Mouse (Mus musculus): ENCODE measurements at regions not wholly inside any gene's neighbourhood (a gene's known extent, or its start where the extent isn't known, plus 50 kb on each side); places are given as distances from the start of the nearest gene placed in this dataset.
A peak's percentile ranks its signal among the peaks of the same experiment; 100 is the strongest.

DNA sequence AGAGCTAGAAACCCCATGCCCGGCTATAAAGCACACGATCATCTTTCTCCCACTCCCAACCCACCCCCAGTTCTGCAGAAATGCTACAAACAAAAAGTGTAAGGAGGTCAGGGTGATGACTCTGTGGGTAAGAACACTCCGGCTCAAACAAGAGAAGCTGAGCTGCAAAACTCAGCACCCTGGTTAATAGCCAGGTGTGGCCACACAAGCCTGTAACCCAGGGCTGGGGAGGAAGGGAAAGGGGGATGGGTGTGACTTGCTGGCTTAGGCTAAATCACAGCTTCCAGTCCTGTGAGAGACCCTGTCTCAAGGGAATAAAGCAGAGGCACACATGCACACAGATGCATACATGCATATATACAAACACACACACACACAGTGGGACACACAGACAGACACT, 96.6 kb upstream of the Klf3 start:
- 84% methylated on average over 3 of the region's 3 CpGs for WGBS
- no peak overlapping the region for H3K4me2 ChIP-seq (ENCODE audit: low read depth)
- DNase-seq (no peak), ATAC-seq (no peak)
- no peaks in the 10 kb centered on the region for H3K27me3 ChIP-seq (ENCODE audit: insufficient read depth, low read length)
- TF ChIP-seq CTCF (IDR thresholded peaks at IDR 0.05; ENCODE audit: low read depth): no peak
- no peaks in the 10 kb centered on the region for H3K36me3 ChIP-seq (ENCODE audit: insufficient read depth)
- no peaks in the 10 kb centered on the region for H3K9me3 ChIP-seq (ENCODE audit: low read length)
- H3K9ac ChIP-seq: no peak overlapping the region
- H3K27ac ChIP-seq (ENCODE audit: low read depth, low read length): no peak overlapping the region
- no peak overlapping the region for H3K4me3 ChIP-seq (ENCODE audit: low read depth, low read length)
- peaks cover 14% of the 10 kb centered on the region for H3K4me1 ChIP-seq (ENCODE audit: insufficient read depth)

GRCm38 (mm10) chr5:64709146-64709545, 94.0 kb upstream of the Klf3 start:
- no peaks in the 10 kb centered on the region for H3K27me3 ChIP-seq (ENCODE audit: insufficient read depth, low read length)
- no peak overlapping the region for H3K4me2 ChIP-seq (ENCODE audit: low read depth)
- H3K36me3 ChIP-seq (ENCODE audit: insufficient read depth): no peaks in the 10 kb centered on the region
- no peak overlapping the region for H3K4me3 ChIP-seq (ENCODE audit: low read depth, low read length)
- no peaks in the 10 kb centered on the region for H3K9me3 ChIP-seq (ENCODE audit: low read length)
- no peak overlapping the region for H3K9ac ChIP-seq
- H3K4me1 ChIP-seq (ENCODE audit: insufficient read depth): no peaks in the 10 kb centered on the region
- no peak for TF ChIP-seq CTCF (IDR thresholded peaks at IDR 0.05; ENCODE audit: low read depth)
- no peak overlapping the region for H3K27ac ChIP-seq (ENCODE audit: low read depth, low read length)
- no peak for ATAC-seq
- DNase-seq: peak; percentile 17
- WGBS: 16% methylated on average over 4 of the region's 4 CpGs

GRCm38 (mm10) chr5:64710236-64710635, 93.0 kb upstream of the Klf3 start:
- no peak for TF ChIP-seq CTCF (IDR thresholded peaks at IDR 0.05; ENCODE audit: low read depth)
- Histone ChIP-seq H3K4me1 (ENCODE audit: insufficient read depth) (no peaks in the 10 kb centered on the region), H3K4me3 (ENCODE audit: low read depth, low read length) (no peak overlapping the region), H3K27me3 (ENCODE audit: insufficient read depth, low read length) (no peaks in the 10 kb centered on the region), H3K9me3 (ENCODE audit: low read length) (no peaks in the 10 kb centered on the region), H3K4me2 (ENCODE audit: low read depth) (no peak overlapping the region), H3K27ac (ENCODE audit: low read depth, low read length) (no peak overlapping the region), H3K36me3 (ENCODE audit: insufficient read depth) (no peaks in the 10 kb centered on the region), H3K9ac (no peak overlapping the region)
- ATAC-seq (no peak), DNase-seq (no peak)
- WGBS: 76% methylated on average over 3 of the region's 3 CpGs

GRCm38 (mm10) chr5:64710968-64711367, 92.2 kb upstream of the Klf3 start:
- no peak overlapping the region for H3K4me3 ChIP-seq (ENCODE audit: low read depth, low read length)
- DNase-seq (no peak), ATAC-seq (no peak)
- no peak overlapping the region for H3K27ac ChIP-seq (ENCODE audit: low read depth, low read length)
- no peaks in the 10 kb centered on the region for H3K36me3 ChIP-seq (ENCODE audit: insufficient read depth)
- no peak overlapping the region for H3K4me2 ChIP-seq (ENCODE audit: low read depth)
- H3K27me3 ChIP-seq (ENCODE audit: insufficient read depth, low read length): no peaks in the 10 kb centered on the region
- WGBS: 96% methylated on average over 4 of the region's 4 CpGs
- H3K9me3 ChIP-seq (ENCODE audit: low read length): no peaks in the 10 kb centered on the region
- H3K9ac ChIP-seq: no peak overlapping the region
- no peaks in the 10 kb centered on the region for H3K4me1 ChIP-seq (ENCODE audit: insufficient read depth)
- TF ChIP-seq CTCF (IDR thresholded peaks at IDR 0.05; ENCODE audit: low read depth): no peak

GRCm38 (mm10) chr5:64714221-64714653, 89.0 kb upstream of the Klf3 start:
- Histone ChIP-seq H3K4me3 (ENCODE audit: low read depth, low read length) (no peak overlapping the region), H3K4me2 (ENCODE audit: low read depth) (no peak overlapping the region), H3K9me3 (ENCODE audit: low read length) (no peaks in the 10 kb centered on the region), H3K4me1 (ENCODE audit: insufficient read depth) (no peaks in the 10 kb centered on the region), H3K36me3 (ENCODE audit: insufficient read depth) (no peaks in the 10 kb centered on the region), H3K27me3 (ENCODE audit: insufficient read depth, low read length) (no peaks in the 10 kb centered on the region), H3K27ac (ENCODE audit: low read depth, low read length) (no peak overlapping the region), H3K9ac (no peak overlapping the region)
- 27% methylated on average over 10 of the region's 10 CpGs for WGBS
- TF ChIP-seq CTCF (IDR thresholded peaks at IDR 0.05; ENCODE audit: low read depth): no peak
- DNase-seq (no peak), ATAC-seq (peak; percentile 58)

DNA sequence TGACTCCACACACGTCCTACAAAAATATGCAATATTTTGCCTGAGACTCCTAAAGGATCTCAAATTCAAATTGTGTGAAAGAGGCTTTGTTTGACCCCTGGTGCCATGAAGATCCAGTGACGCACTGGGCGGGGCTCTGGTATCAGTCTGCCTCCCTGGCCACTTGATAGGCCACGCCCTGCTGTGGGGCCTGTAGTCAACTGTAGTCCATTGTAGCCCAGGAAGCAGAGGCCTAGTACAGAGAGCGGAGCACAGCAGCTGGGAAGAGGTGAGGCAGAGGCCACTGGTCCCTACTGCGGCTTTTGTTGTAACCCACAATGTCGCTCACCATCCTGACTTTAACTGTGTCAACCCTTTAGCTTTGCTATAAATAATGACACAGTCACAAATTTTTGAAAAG, 88.5 kb upstream of the Klf3 start:
- Histone ChIP-seq H3K27me3 (ENCODE audit: insufficient read depth, low read length) (no peaks in the 10 kb centered on the region), H3K4me2 (ENCODE audit: low read depth) (no peak overlapping the region), H3K4me1 (ENCODE audit: insufficient read depth) (no peaks in the 10 kb centered on the region), H3K9me3 (ENCODE audit: low read length) (no peaks in the 10 kb centered on the region), H3K27ac (ENCODE audit: low read depth, low read length) (no peak overlapping the region), H3K36me3 (ENCODE audit: insufficient read depth) (no peaks in the 10 kb centered on the region), H3K9ac (no peak overlapping the region), H3K4me3 (ENCODE audit: low read depth, low read length) (no peak overlapping the region)
- 63% methylated on average over 7 of the region's 7 CpGs for WGBS
- TF ChIP-seq CTCF (IDR thresholded peaks at IDR 0.05; ENCODE audit: low read depth): no peak
- DNase-seq (no peak), ATAC-seq (no peak)

DNA sequence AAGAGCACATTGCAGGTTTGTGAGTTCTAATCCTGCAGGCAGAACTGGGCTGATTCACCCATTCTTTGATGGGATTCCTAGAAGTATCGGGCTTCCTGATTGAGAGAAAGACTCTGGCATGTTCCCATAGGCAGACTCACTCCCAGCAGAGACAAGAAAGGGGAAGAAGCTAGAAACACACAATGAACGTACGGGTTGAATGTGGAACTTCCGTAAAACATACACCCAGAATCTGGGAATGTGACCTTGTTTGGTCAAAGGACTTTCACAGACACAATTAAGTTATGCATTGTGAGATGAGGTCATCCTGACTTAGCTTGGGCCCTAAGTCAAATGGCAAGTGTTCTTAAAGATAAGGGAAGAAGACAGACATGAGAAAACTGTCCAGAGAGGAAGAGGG, 86.6 kb upstream of the Klf3 start:
- WGBS: 89% methylated on average over 4 of the region's 4 CpGs
- ATAC-seq: no peak
- TF ChIP-seq CTCF (IDR thresholded peaks at IDR 0.05; ENCODE audit: low read depth): no peak

DNA sequence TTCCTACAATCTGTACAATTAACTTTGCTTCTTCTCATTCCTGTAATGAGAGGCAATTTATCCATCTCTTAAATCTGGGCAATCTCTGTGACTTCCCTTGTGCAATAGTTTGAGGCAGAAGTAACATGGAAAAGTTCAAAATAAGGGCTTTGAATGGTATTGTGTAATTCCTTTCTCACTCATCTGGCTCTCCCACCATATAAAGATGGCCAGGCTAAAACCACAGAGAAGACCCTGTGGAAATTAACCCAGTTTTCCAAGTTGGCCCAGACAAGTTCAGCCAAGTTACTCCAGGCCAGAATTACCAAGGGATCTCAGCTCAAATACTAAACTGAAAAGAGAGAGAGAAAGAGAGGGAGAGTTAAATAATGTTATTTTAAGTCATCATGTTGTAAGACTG, 81.0 kb upstream of the Klf3 start:
- Histone ChIP-seq H3K9ac (no peak overlapping the region), H3K4me3 (ENCODE audit: low read depth, low read length) (no peak overlapping the region), H3K36me3 (ENCODE audit: insufficient read depth) (no peaks in the 10 kb centered on the region), H3K27me3 (ENCODE audit: insufficient read depth, low read length) (no peaks in the 10 kb centered on the region), H3K27ac (ENCODE audit: low read depth, low read length) (no peak overlapping the region), H3K4me2 (ENCODE audit: low read depth) (no peak overlapping the region), H3K9me3 (ENCODE audit: low read length) (no peaks in the 10 kb centered on the region), H3K4me1 (ENCODE audit: insufficient read depth) (no peaks in the 10 kb centered on the region)
- DNase-seq (no peak), ATAC-seq (no peak)
- no peak for TF ChIP-seq CTCF (IDR thresholded peaks at IDR 0.05; ENCODE audit: low read depth)

More for the DNA sequence above, 86.6 kb upstream of the Klf3 start:
- no peaks in the 10 kb centered on the region for H3K36me3 ChIP-seq (ENCODE audit: insufficient read depth)
- no peaks in the 10 kb centered on the region for H3K27me3 ChIP-seq (ENCODE audit: insufficient read depth, low read length)
- DNase-seq: no peak
- no peak overlapping the region for H3K27ac ChIP-seq (ENCODE audit: low read depth, low read length)
- no peak overlapping the region for H3K4me3 ChIP-seq (ENCODE audit: low read depth, low read length)
- H3K9ac ChIP-seq: no peak overlapping the region
- no peaks in the 10 kb centered on the region for H3K4me1 ChIP-seq (ENCODE audit: insufficient read depth)
- no peak overlapping the region for H3K4me2 ChIP-seq (ENCODE audit: low read depth)
- H3K9me3 ChIP-seq (ENCODE audit: low read length): no peaks in the 10 kb centered on the region

Measured in forebrain, postnatal 0 days (tissue).